In the genomic region with DNA sequence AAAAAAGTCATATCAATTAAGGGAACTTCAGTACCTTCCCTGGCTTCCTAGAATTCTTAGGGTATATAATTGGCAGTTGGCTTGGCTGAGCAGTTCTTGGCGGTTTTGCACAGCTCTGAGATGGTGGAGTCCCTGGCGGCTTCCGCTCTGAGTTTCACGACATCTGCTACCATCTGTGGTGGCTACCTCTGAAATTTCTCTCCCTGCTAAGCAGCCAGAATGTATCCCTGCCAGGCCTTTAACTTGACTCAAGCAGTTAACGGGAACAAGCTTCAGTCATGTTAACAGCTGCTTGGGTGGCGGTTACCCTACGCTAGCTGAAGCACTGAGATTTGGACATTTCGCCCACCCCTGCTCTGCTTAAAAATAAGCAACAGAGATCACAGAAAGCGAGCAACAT, we compare ENCODE assay signal across 13 mouse cellular contexts.
DNase-seq lines count a peak whose midpoint lies in the region; ATAC-seq and TF ChIP-seq lines count a peak whose summit lies in the region.
"Had no signal": no experiment of that assay in that cellular context is flagged by ENCODE, and none has a peak within 500 bp of the region (broad histone marks: within the 10 kb centered on the region; RNA-seq: fewer than 3 reads in every experiment).

No protein-coding gene starts in this region.

- H3K9ac ChIP-seq in heart, embryonic 11.5 days (ENCODE audit: low read depth, low read length), result no peak overlapping the region
- no peak overlapping the region for H3K9ac ChIP-seq in lung, postnatal 0 days (replicated peaks; ENCODE audit: low read depth)
- no peak overlapping the region for H3K9ac ChIP-seq in midbrain, embryonic 13.5 days (replicated peaks)
- H3K9ac ChIP-seq: heart, embryonic 15.5 days; liver, postnatal 0 days had no signal

- no peak overlapping the region for H3K4me2 ChIP-seq in heart, embryonic 11.5 days
- no peak overlapping the region for H3K4me2 ChIP-seq in lung, postnatal 0 days (replicated peaks; ENCODE audit: low read depth, low read length)
- H3K4me2 ChIP-seq in midbrain, embryonic 13.5 days (replicated peaks), result no peak overlapping the region
- H3K4me2 ChIP-seq: heart, embryonic 15.5 days had no signal

- H3K4me3 ChIP-seq in heart, embryonic 11.5 days (ENCODE audit: low read depth, low read length), result no peak overlapping the region
- H3K4me3 ChIP-seq in lung, postnatal 0 days (ENCODE audit: low read depth, low read length), result no peak overlapping the region
- no peak overlapping the region for H3K4me3 ChIP-seq in midbrain, embryonic 13.5 days (replicated peaks)
- H3K4me3 ChIP-seq: erythroblast, embryonic 14.5 days; heart, embryonic 15.5 days had no signal

- no peak for ATAC-seq in heart, embryonic 11.5 days (replicated peaks; ENCODE audit: insufficient number of reproducible peaks, low FRiP score, low TSS enrichment)
- ATAC-seq in lung, postnatal 0 days, result peak; percentile 59
- ATAC-seq in midbrain, embryonic 13.5 days, result no peak
- ATAC-seq: liver, postnatal 0 days had no signal

- no peaks in the 10 kb centered on the region for H3K4me1 ChIP-seq in heart, embryonic 11.5 days (ENCODE audit: control insufficient read depth, insufficient read depth, low read length)
- no peaks in the 10 kb centered on the region for H3K4me1 ChIP-seq in lung, postnatal 0 days (ENCODE audit: insufficient read depth, low read depth, low read length)
- H3K4me1 ChIP-seq in midbrain, embryonic 13.5 days (replicated peaks), result no peaks in the 10 kb centered on the region
- H3K4me1 ChIP-seq: heart, embryonic 15.5 days had no signal

- H3K27ac ChIP-seq in heart, embryonic 11.5 days (ENCODE audit: low read depth, low read length), result no peak overlapping the region
- no peak overlapping the region for H3K27ac ChIP-seq in lung, postnatal 0 days (ENCODE audit: low read length)
- no peak overlapping the region for H3K27ac ChIP-seq in midbrain, embryonic 13.5 days
- H3K27ac ChIP-seq: heart, embryonic 15.5 days had no signal

- WGBS in heart, embryonic 11.5 days (ENCODE audit: insufficient replicate concordance), result 82% methylated on average over 9 of the region's 9 CpGs
- WGBS in lung, postnatal 0 days, result 65% methylated on average over 9 of the region's 9 CpGs
- WGBS in midbrain, embryonic 13.5 days, result 87% methylated on average over 9 of the region's 9 CpGs

- TF ChIP-seq EP300 in lung, postnatal 0 days (IDR thresholded peaks at IDR 0.05), result no peak

- no peaks in the 10 kb centered on the region for H3K36me3 ChIP-seq in heart, embryonic 11.5 days (ENCODE audit: control insufficient read depth, insufficient read depth, low read length)
- H3K36me3 ChIP-seq in lung, postnatal 0 days (ENCODE audit: insufficient read depth, low read length), result no peaks in the 10 kb centered on the region
- no peaks in the 10 kb centered on the region for H3K36me3 ChIP-seq in midbrain, embryonic 13.5 days
- H3K36me3 ChIP-seq: heart, embryonic 15.5 days had no signal

- DNase-seq in heart, adult 11 months, result peak; percentile 96
- peak; percentile 51 for DNase-seq in lung, postnatal 0 days (ENCODE audit: low spot score)
- no peak for DNase-seq in lung, postnatal 36 days
- DNase-seq in left cerebral cortex, adult 11 months (ENCODE audit: low spot score), result peak; percentile 27
- DNase-seq in right cerebral cortex, postnatal 4 days, result peak; percentile 43
- no peak for DNase-seq in retina, embryonic 14.5 days (ENCODE audit: low spot score)
- DNase-seq: adrenal gland, postnatal 10 days; cerebellum, adult 9-11 months; liver, postnatal 0 days had no signal

- no peaks in the 10 kb centered on the region; the same call in 1 of the 2 replicates for H3K9me3 ChIP-seq in heart, embryonic 11.5 days (replicated peaks; ENCODE audit: control insufficient read depth, low read length)
- no peaks in the 10 kb centered on the region for H3K9me3 ChIP-seq in lung, postnatal 0 days (ENCODE audit: low read length)
- H3K9me3 ChIP-seq in midbrain, embryonic 13.5 days, result no peaks in the 10 kb centered on the region
- H3K9me3 ChIP-seq: heart, embryonic 15.5 days had no signal

- H3K27me3 ChIP-seq in heart, embryonic 11.5 days (ENCODE audit: control insufficient read depth, insufficient read depth, low read length), result no peaks in the 10 kb centered on the region
- no peaks in the 10 kb centered on the region for H3K27me3 ChIP-seq in lung, postnatal 0 days (replicated peaks; ENCODE audit: insufficient read depth, low read length)
- H3K27me3 ChIP-seq in midbrain, embryonic 13.5 days, result no peaks in the 10 kb centered on the region
- H3K27me3 ChIP-seq: heart, embryonic 15.5 days had no signal

- TF ChIP-seq CTCF in lung, postnatal 0 days (IDR thresholded peaks at IDR 0.05), result no peak

Comparison
In these comparisons a context has a peak if more than half of its experiments do, and no peak if none do; other contexts are left out.
1. DNase-seq: peak in heart, adult 11 months (single experiment), lung, postnatal 0 days (single experiment), left cerebral cortex, adult 11 months (single experiment) and right cerebral cortex, postnatal 4 days (single experiment); none in lung, postnatal 36 days (single experiment) and retina, embryonic 14.5 days (single experiment).